Comparison of ENCODE assay signal across 15 mouse cellular contexts in genomic region chr13:49300771-49301170, GRCm38 (mm10).
"Had no signal": no experiment of that assay in that cellular context is flagged by ENCODE, and none has a peak within 500 bp of the region (broad histone marks: within the 10 kb centered on the region; RNA-seq: fewer than 3 reads in every experiment).

No protein-coding gene starts in this region.

- H3K4me1 ChIP-seq: limb, embryonic 10.5 days; midbrain, embryonic 10.5 days; midbrain, embryonic 15.5 days; neural tube, embryonic 13.5 days had no signal

- H3K4me2 ChIP-seq: liver, embryonic 11.5 days; liver, embryonic 15.5 days; midbrain, embryonic 15.5 days; neural tube, embryonic 13.5 days had no signal

- H3K36me3 ChIP-seq: limb, embryonic 10.5 days; liver, embryonic 15.5 days; midbrain, embryonic 15.5 days; neural tube, embryonic 13.5 days had no signal

- H3K27ac ChIP-seq: kidney, postnatal 0 days; left cerebral cortex, adult 2 months; limb, embryonic 10.5 days; liver, embryonic 15.5 days; midbrain, embryonic 10.5 days; midbrain, embryonic 15.5 days; neural tube, embryonic 13.5 days; stomach, postnatal 0 days had no signal

- DNase-seq: kidney, adult 9 months; kidney, postnatal 4 days; lung, adult 2 months; lung, postnatal 36 days; right cerebral cortex, postnatal 14 days; thymus, postnatal 4 days had no signal

- H3K4me3 ChIP-seq: left cerebral cortex, adult 2 months; limb, embryonic 10.5 days; liver, embryonic 15.5 days; midbrain, embryonic 10.5 days; midbrain, embryonic 15.5 days; neural tube, embryonic 13.5 days had no signal

- H3K27me3 ChIP-seq: liver, embryonic 15.5 days; midbrain, embryonic 15.5 days; neural tube, embryonic 13.5 days had no signal
